Mouse (Mus musculus) lung, postnatal 36 days (tissue): ENCODE measurements at regions not wholly inside any gene's neighbourhood (a gene's known extent, or its start where the extent isn't known, plus 50 kb on each side); places are given as distances from the start of the nearest gene placed in this dataset.

Experiments
- DNase-seq: peaks from one replicate; pipeline ENCODE4 v3.0.0; 2022; ENCODE audit warnings: mixed read lengths

GRCm38 (mm10) chr9:61268162-61268561 lies 104.0 kb upstream of the Tle3 start:
- no peak for DNase-seq

- DNase-seq = no peak
Measured at GRCm38 (mm10) chr9:61268681-61269080, 103.5 kb upstream of the Tle3 start.

GRCm38 (mm10) chr9:61269151-61269870 lies 102.9 kb upstream of the Tle3 start:
- DNase-seq = no peak

GRCm38 (mm10) chr9:61271243-61271642 lies 100.9 kb upstream of the Tle3 start:
- DNase-seq = no peak

GRCm38 (mm10) chr9:61271769-61272352 lies 100.3 kb upstream of the Tle3 start:
- no peak for DNase-seq

GRCm38 (mm10) chr9:61274020-61274419 lies 98.1 kb upstream of the Tle3 start:
- no peak for DNase-seq

GRCm38 (mm10) chr9:61277369-61278215 lies 94.6 kb upstream of the Tle3 start:
- peak; percentile 80 for DNase-seq

- peak; percentile 74 for DNase-seq
Measured at GRCm38 (mm10) chr9:61278216-61278758, 93.9 kb upstream of the Tle3 start.

- no peak for DNase-seq
Measured at GRCm38 (mm10) chr9:61279044-61279543, 93.1 kb upstream of the Tle3 start.

GRCm38 (mm10) chr9:61280856-61281582 lies 91.1 kb upstream of the Tle3 start:
- no peak for DNase-seq

GRCm38 (mm10) chr9:61283311-61283710 lies 88.9 kb upstream of the Tle3 start:
- DNase-seq = no peak

GRCm38 (mm10) chr9:61284201-61285021 lies 87.8 kb upstream of the Tle3 start:
- no peak for DNase-seq

- no peak for DNase-seq
Measured at GRCm38 (mm10) chr9:61286561-61286960, 85.6 kb upstream of the Tle3 start.

- no peak for DNase-seq
Measured at GRCm38 (mm10) chr9:61289117-61289516, 83.0 kb upstream of the Tle3 start.

- peak; percentile 72 for DNase-seq
Measured at GRCm38 (mm10) chr9:61289713-61290112, 82.5 kb upstream of the Tle3 start.

- DNase-seq = no peak
Measured at GRCm38 (mm10) chr9:61291646-61292045, 80.5 kb upstream of the Tle3 start.

- DNase-seq = no peak
Measured at GRCm38 (mm10) chr9:61292501-61292900, 79.7 kb upstream of the Tle3 start.

- no peak for DNase-seq
Measured at GRCm38 (mm10) chr9:61293223-61293985, 78.8 kb upstream of the Tle3 start.

GRCm38 (mm10) chr9:61295001-61295400 lies 77.2 kb upstream of the Tle3 start:
- no peak for DNase-seq

GRCm38 (mm10) chr9:61296311-61296947 lies 75.7 kb upstream of the Tle3 start:
- no peak for DNase-seq
